Mouse (Mus musculus): ENCODE data around the gene Ednra.

Ednra gene

GRCm38 (mm10) chr8:77650646-77651190, 73.5 kb downstream of the Ednra start:
- DNase-seq (ENCODE audit: low spot score), result no peak

- no peak for DNase-seq (ENCODE audit: low spot score)
These were observed 84.0 kb downstream of the Ednra start for GRCm38 (mm10) chr8:77640093-77640839.

- DNase-seq (ENCODE audit: low spot score), result no peak
These were observed 86.7 kb downstream of the Ednra start for GRCm38 (mm10) chr8:77637593-77637992.

GRCm38 (mm10) chr8:77634035-77634434, 90.2 kb downstream of the Ednra start:
- DNase-seq (ENCODE audit: low spot score), result no peak

- DNase-seq (ENCODE audit: low spot score), result no peak
These were observed 91.1 kb downstream of the Ednra start for GRCm38 (mm10) chr8:77633211-77633610.

- DNase-seq (ENCODE audit: low spot score), result peak; percentile 37
These were observed 93.6 kb downstream of the Ednra start for GRCm38 (mm10) chr8:77630691-77631090.

GRCm38 (mm10) chr8:77629858-77630537, 94.3 kb downstream of the Ednra start:
- peak; percentile 89 for DNase-seq (ENCODE audit: low spot score)

- no peak for DNase-seq (ENCODE audit: low spot score)
These were observed 100.5 kb downstream of the Ednra start for GRCm38 (mm10) chr8:77623677-77624209.

- peak; percentile 44 for DNase-seq (ENCODE audit: low spot score)
These were observed 106.3 kb downstream of the Ednra start for GRCm38 (mm10) chr8:77617916-77618315.
